Mouse (Mus musculus): Measurements from ENCODE around the gene Ckmt2.

The Ckmt2 gene
- long read RNA-seq, experiment 1: 0 reads
- long read RNA-seq, experiment 2: 0 reads

DNA sequence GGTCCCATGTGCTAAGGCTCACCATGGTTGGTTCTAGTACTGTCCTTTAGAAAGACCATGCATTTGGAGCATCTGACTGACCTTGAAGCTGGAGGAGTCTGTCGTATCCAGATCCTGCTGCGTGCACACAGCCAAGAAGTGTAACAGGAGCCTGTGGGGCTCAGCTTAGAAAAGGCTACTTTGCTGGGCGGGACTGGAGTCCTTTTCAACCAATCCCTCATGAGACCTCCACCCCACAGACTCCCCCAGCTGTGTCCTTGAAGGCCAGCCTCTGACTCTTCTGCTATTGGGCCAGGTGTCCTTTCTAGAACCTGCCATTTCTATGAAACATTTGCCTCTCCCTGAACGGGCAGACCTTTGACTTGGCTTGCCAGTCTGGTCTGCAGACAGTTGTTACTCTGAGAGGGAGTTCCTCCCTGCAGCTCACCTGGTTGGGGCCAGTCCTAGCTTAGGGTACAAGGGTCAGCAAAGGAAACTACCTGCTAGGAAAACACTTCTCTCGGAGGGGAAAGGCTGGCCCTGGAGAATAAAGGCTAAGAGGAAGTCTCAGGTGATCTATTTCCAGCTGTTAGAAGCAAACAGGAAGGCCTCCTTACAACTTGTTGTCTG is at the start of gene Ckmt2:
Ckmt2 (minus strand) TSS at position 145 of the 609 bp plus-strand sequence.
- intact Hi-C loops (cut with DNase I): no loop called here

DNA sequence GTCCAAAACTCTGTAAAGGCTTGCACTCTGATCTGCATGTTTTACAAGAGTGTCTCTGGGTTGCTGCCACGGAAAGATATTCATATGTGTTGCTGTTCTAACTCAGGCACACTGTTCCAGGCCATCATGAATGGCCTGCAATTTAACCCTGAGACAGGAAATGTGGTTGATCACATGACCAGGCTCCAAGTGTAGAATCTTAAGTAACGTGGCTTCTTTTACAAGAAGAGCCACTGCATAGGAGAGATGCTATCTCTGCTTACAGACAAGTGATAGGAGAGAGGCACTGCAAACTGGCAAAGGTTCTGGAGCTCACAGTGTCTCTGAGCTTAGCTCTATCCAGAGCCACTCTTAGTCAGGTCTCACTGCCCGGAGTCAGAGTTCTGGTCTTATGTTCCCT is 44.3 kb upstream of the Ckmt2 start:
- intact Hi-C loops (cut with DNase I): no loop called here

DNA sequence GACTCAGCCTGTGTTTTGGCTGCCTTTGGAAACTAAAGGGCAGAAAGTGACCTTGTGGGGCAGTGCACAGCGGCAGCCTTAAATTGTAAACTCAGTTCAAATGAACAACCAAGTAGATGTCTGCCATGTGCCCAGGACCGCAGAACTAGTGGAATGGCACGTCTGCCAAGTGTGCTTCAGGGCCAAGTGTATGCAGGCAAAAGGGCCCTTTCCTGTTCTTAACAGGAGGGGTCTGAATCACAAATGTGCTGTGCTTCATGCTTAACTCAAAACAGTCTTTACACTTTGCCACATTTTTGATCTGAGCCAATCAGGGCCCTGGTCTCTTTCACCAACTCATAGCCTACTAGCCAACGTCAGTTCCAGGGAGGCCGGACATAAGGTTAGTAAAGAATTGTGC is 42.1 kb upstream of the Ckmt2 start:
- intact Hi-C loops (cut with DNase I): loop anchor here (10.0 kb wide), 1 partner anchor 556 kb away; no protein-coding TSS in a partner anchor

DNA sequence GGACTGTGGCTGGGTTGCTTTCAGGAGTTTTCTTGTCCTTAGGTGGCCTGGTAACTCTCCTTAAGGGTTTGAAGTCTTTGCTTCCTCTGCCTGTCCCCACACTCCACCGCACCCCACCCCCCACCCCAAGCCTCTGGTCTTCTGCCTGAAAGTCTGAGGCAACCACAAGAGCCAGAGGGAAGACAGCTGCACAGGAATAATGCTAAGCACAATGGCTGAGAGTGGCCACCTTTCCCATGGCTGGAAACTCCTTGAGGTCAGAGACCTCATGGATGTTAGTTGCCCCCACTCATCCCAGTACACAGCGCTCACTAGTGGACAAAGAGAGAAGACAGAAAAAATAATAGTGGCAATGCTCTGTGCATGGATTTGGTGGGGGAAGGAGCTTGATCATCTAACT is 41.1 kb upstream of the Ckmt2 start:
- intact Hi-C loops (cut with DNase I): loop anchor here (10.0 kb wide), 1 partner anchor 557 kb away; no protein-coding TSS in a partner anchor

DNA sequence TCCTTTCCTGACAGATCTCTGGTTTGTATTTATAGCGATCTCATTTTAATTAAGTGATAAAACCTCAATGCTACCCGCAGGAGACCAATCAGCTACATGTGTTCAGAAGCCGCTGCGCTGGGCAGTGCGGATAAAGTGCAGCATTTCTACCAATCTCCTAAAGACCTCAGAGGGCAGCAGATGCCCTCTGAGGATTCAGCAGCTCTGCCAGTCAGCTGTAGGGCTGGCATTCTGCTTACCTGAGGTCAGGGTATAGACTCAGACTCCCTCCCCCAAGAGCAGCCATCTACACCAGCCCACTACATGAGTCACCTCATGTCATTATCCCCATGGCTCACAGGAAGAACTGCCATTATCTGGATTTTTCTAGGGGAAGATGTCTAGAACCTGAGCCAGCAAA is 39.6 kb upstream of the Ckmt2 start:
- intact Hi-C loops (cut with DNase I): loop anchor here (10.0 kb wide), 1 partner anchor 558 kb away; no protein-coding TSS in a partner anchor

DNA sequence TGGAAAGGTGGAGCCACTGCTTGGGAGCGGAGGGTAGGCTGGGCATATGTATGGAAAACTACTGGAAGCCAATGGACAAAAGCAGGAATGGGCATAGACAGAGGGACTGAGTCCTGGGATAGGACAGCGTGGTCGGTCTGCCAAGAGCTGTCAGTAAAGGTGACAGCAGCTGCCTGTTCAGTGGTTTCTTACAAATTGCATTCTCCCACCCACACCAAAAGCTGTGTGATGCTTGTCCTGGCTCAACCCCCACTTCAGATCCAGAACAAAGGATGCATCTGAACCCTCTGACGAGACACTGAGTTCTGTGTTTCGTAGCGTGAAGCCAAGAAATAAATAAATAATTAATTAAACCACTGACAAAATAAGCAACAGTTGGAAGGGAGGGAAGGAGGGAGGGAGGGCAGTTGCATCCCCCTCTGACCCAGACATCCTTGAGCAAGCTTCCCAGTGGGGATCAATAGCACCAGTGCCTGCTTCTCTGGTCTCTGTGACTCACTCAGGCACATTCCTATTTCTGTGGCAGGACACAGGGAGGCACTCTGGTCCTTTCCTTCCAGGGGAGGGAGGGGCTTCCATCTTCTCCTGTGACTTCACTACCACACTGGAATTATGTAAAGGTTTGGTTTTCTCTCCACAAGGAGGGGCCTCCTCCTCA is 39.0 kb upstream of the Ckmt2 start:
- intact Hi-C loops (cut with DNase I): loop anchor here (10.0 kb wide), 1 partner anchor 559 kb away; no protein-coding TSS in a partner anchor

DNA sequence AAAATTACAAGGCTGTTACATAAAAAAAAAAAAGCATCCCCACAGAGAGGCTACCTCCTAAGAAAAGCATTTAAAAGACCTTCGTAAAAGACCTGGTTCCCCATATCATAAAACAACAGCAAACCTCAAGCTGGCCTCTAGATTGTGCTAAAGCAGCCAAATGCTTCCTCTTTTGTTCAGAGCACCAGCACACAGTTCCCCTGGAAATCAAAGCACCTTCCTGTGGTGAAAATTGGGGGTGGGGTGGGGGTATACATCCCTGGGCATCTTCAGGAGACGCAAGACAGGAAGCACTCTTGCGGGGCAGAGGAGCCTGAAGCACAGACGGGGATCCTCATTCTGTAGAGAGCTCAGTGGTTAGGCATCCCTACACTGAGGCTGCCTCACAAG is 38.5 kb upstream of the Ckmt2 start:
- intact Hi-C loops (cut with DNase I): loop anchor here (10.0 kb wide), 1 partner anchor 560 kb away; no protein-coding TSS in a partner anchor

DNA sequence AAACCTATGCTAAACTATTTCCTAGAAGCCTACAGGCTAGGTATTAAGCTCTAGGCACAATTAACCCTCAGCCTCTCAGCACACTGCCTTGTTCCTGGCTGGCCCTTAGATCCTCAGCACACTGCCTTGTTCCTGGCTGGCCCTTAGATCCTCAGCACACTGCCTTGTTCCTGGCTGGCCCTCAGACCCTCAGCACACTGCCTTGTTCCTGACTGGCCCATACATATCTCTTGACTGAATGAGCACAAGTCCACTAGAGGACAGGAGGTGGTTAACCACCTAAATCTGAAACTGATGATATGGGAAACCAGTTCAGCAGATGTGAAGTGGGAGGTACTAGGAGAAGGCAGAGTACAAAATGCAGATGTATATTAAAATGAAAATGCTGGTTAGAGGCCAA is 35.0 kb upstream of the Ckmt2 start:
- intact Hi-C loops (cut with DNase I): loop anchor here (10.0 kb wide), 1 partner anchor 563 kb away; no protein-coding TSS in a partner anchor

DNA sequence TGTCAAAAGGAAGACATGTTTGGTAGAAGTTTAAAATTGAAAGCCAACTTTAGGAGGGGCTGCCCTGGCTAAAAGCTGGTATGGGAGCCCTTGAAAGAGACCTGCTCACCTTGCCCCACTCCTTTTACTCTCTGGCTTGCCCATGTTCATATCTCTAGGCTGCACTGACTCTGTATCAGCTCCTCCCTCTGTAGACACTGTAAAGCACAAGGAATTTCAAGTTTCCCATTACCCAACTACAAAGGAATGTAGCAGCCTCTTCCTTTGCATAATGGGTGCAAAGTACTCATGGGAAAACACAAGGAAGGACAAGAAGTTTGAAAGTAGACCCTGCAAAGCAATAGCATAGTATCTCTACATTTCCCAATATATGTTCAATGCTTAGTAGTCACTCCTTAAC is 34.5 kb upstream of the Ckmt2 start:
- intact Hi-C loops (cut with DNase I): loop anchor here (10.0 kb wide), 1 partner anchor 564 kb away; no protein-coding TSS in a partner anchor

DNA sequence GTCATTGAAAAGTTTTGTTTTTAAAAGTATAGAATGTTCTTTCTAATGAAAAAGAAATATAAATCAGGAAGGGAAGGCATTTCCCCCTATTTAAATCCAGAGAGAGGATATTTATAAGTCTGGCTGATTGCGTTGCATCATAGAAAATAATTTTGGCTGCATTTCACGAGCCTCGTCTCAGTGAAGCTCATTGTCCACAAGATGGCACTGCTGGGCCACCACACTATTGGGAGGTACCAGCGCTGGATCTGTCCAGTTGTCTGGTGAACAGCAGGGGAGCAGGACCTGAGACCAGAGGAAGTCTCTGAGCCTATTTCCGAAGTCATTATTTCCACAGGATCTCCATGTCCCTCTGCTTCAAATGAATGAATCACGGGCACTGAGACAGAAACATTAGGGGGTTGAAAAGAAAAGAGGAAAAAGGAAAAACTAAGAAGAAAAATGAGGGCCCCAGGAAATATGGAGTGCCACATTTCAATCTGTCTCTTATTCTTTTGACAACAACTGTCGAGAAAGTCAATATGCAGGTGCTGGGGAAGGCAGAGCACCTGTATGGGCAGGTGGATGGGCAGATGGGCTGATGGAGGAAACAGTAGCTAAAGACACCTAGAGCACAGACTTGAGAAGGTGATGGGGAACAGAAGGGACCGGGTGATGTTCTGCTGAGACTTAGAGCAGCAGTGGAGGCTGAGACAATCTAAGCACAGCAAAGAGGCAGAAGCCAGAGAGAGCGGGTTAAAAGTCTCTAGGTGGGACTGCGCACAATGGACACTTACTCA is 31.7 kb upstream of the Ckmt2 start:
- intact Hi-C loops (cut with DNase I): loop anchor here (1.0 kb wide), 1 partner anchor 429 kb away; no protein-coding TSS in a partner anchor

DNA sequence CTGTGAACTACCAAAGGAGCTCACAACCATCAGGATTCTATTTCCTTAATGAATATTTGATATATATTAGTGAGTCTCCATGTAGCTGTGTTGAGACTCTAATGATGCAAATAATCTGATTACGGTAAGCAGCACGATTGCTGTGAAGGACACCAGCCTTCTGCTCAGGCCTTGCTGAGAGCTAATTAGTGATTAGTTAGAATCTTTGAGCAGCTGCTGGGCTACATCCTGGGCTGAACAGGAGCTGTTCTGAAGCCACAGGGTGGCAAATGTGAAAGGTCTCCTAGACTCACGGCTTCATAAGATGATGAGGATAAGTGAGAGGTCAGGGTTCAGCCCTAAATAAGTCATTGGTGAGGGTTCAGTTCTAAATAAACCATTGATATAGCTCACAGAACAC is 29.7 kb upstream of the Ckmt2 start:
- intact Hi-C loops (cut with DNase I): no loop called here

DNA sequence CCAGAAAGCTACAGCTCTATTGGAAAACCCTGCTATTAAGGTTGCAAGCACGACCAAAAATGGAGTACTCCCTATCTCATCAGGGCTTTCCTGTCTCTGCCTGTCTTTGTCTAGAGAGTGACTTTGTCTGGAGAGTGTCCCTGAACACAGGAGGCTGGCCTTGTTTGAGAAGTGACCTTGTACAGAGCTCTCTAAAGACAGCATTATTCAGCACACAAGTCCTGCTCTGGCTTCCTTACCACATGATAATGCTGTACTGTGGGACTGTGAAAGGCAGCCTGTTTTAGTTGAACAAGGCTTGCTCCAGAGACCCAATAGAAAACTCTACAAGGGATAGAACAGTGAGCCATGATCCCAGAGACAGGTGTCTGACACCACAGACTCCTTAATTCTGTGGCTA is 19.8 kb upstream of the Ckmt2 start:
- intact Hi-C loops (cut with DNase I): no loop called here

DNA sequence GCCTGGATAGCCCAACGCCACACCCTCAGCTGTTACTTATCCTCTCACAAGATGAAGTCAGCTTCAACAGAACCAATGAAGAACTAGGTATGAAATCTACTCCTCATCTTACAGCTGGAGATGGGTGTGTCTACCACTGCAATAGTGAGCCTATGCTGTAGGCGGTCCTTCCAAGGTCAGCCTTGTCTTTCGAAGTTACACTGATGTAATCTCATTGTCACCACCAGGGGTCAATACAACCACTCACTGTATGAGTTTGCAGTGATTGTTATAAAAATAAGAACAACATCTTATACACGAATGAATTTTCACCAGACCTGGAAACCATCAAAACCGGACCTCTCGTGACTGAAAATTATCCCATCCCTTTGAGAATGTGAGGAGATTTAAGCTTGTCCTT is 16.4 kb upstream of the Ckmt2 start:
- intact Hi-C loops (cut with DNase I): no loop called here

DNA sequence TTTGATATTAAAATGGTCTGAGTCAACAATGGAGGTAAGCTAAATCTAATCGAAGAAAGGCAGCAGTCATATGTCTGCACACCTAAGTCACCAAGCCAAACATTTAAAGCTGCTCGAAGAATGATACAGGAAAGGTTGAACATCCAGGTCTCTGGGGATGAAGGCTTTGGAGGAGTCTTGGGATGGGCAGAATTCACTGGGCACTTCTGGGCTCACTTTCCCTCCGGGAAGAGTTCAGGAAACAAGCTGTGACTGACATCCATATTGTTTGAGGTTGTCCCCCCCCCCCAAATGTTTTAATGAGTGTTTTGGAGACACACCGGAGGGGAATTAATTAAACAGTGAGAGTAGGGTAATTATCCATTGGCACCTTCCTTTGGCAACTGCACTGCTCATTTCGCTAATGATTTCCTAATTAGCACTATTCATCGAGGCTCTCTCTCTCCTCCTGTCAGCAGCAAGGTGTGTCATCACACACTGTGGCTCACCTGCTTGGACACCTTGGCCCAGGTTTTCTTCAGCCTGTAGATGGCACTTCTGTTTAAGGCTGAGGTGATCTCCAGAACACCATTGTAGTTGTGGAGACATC is 13.4 kb upstream of the Ckmt2 start:
- intact Hi-C loops (cut with DNase I): no loop called here

DNA sequence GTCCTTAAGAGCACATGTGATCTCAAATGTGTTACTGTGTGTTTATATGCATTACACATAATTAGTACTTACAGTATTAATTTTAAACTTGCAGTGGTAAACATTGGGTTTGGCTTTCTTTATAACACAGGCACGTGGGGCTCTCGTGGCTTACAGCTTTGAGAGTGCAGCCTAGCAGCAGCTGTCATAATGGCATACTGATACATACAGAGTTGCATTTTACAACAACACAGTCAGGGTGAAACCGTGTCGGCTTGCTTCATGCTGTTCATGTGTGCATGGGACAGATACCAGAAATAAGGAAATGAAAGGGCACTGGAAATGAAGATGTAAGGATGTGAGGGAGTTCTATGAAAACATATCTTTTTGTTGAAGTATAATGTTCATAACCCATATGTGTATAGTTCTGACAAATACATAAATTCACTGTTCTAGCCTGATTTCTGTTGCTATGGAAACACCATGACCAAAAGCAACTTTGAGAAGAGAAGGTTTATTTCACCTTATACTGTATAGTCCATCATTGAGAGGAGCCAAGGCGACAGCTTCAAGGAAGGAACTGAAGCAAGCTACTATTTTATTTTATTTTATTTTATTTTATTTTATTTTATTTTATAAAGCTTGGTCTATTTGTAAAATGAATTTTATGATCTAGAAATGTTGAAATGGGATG is 8.2 kb upstream of the Ckmt2 start:
- intact Hi-C loops (cut with DNase I): no loop called here

DNA sequence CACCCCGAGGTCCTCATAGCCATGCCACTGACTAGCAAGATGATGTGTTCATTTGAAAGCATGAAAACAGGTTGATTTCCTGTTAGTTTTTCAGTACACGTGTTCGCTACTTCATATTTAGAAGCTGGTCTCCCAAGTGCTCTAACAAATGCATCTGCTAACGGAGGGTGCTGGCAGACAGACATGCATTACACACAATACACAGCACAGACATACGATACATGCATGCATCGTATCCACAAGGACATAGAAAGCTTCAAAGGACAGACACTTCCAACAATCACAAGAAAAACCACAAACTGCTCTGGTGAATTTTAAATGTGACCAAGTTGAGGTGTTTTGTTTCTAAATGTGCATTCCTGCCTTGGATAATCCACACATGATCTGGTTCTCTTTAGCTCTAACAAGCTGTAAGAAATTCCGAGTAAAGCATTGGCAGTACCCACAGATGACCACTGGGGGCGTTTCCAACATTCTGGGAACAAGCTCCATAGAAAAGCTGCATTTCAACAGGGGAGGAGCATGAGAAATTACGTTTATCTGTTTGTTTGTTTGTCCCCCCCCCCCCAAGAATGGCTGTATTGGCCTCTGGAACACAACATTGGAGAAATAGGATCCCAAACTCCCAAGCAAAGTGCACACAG is 5.3 kb upstream of the Ckmt2 start:
- intact Hi-C loops (cut with DNase I): no loop called here

DNA sequence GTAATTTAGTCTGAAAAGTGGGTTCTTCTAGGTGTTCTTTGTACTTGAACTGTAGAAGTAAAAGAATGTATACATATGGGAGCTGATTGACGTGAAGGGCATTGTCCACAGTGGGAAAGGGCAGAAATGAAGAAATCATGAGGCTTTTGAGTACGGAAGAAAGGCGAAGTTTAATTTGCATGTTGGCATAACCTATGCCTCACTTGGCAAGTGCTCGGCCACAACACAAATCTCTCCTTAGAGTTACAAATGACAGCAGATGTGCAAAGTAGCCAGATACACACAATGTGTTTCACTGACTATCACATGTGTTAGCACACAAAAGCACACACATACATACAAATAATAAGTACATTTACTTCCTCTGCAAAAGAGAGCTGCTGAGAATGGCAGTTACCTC is 3.6 kb upstream of the Ckmt2 start:
- intact Hi-C loops (cut with DNase I): no loop called here

DNA sequence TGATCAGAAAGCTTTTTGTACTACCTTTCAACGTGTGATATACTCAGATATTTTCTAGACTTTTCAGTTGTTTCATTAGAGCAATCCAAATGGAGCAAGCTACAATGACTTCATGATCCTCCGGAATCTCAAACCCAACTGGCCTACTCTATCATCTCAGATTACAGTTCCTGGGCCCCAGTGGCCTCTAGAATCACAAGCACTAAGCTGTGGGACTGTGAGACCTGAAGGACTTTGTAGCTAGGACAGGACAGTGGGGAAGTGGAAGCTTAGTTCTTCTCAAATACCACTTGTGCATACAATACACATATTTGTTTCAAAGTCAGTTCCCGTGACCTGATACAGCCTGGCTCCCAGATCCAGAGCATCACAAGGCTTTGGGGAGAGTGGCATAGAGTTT is 1.3 kb upstream of the Ckmt2 start:
- intact Hi-C loops (cut with DNase I): no loop called here

DNA sequence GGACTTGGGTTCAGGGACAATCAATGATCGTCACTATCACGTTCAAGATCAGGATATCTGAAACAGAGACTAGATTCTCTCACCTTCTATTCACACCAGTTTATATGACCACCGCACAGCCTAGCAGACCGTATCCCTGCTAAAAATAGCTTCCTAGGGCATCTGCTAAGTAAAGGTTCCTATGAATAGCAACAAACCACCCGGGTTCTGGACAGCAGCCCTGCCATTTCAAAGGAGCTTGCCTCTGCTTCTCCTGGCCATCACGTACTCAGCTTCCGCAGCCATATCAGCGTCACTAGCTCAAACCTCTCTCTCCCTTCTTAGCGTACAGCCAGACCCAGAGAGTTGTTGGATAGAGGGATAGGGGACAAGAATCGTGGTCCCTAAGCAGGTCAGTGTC is 665 bp upstream of the Ckmt2 start:
- intact Hi-C loops (cut with DNase I): no loop called here

DNA sequence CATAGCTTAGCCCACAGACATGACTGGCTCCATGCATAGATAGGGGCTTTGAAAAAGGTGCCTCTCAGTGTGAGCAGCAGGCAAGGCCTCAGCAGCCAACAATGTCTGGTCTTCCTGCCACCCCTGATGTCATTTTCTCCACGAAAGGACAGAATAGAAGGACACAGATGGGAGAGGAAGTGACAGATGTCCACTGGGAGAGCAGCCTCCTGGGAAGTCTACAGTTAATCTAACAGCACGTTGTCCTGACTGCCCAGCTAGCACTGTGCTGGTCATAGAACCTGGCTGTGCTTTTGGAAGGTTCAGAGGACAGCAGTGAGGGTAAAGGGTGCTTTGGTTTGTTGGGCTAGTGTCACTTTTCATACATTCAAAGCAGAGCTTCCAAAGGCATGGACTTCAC is 1.1 kb downstream of the Ckmt2 start:
- intact Hi-C loops (cut with DNase I): no loop called here

DNA sequence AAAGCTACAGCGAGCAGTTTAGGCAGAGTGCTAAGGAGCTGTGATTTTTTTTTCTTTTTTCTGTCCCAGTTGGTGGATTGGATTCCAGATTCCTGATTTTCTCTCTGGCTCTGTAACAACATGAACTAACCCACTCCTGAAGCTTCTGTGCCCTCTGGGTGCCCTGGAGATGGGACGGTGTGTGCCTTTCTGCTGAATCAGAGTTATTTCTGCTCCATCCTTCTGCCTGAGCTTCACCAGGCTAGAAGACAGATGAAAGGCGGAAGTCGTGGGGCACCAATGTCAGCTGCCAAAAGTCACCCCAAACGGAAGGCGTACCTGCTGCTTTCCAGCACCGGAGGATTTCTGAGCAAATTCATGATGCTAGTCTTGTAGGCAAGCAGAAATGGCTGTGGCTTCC is 2.1 kb downstream of the Ckmt2 start:
- intact Hi-C loops (cut with DNase I): no loop called here

Data from adrenal gland (tissue).